Mouse (Mus musculus) liver, embryonic 14.5 days (tissue): ENCODE data around the gene Kctd10. TPM values are rescaled to one million over a fixed set of nuclear protein-coding genes. Genes with fewer than 3 reads are reported as not detected.

Experiments
- ATAC-seq: fragments of 200-750 bp; cut with Nextera tagmentation; 2 replicates; pipeline ENCODE4 v1.8.0; 2017; ENCODE audit warnings: moderate number of reproducible peaks, mild to moderate bottlenecking, moderate library complexity; ENCODE audit not compliant: insufficient read depth
- DNase-seq, 3 experiments: peaks; one replicate each; pipeline ENCODE4 v3.0.0-alpha.2; 2012 to 2013; ENCODE audit warnings: low read depth in 3 of 3, low spot score in 3 of 3
- H3K27ac ChIP-seq: fragments of 300-500 bp; sonication (generic); 2 replicates; pipeline ENCODE4 v1.5.1; 2014; ENCODE audit warnings: moderate library complexity, mild to moderate bottlenecking, control low read depth, inconsistent platforms
- H3K27me3 ChIP-seq: fragments of 300-500 bp; sonication (generic); 2 replicates; pipeline ENCODE4 v1.6.1; 2014; ENCODE audit warnings: mild to moderate bottlenecking, low read length, moderate library complexity; ENCODE audit not compliant: control insufficient read depth, insufficient read depth
- H3K36me3 ChIP-seq: fragments of 300-500 bp; sonication (generic); replicated peaks from 2 replicates; pipeline ENCODE4 v1.6.1; 2014; ENCODE audit warnings: low read depth; ENCODE audit not compliant: control insufficient read depth, insufficient read depth
- H3K4me1 ChIP-seq, 2 experiments: fragments of 200-500 bp in 1 of 2; fragments of 300-500 bp in 1 of 2; sonication (generic) in 1 of 2; replicated peaks; 2 replicates each; pipeline ENCODE4 v1.6.1; 2012 to 2014; ENCODE audit warnings: antibody characterized with exemption in 1 of 2, inconsistent platforms in 1 of 2, low read length in 1 of 2; ENCODE audit not compliant: control insufficient read depth in 2 of 2, insufficient read depth in 2 of 2
- H3K4me2 ChIP-seq: fragments of 300-500 bp; sonication (generic); 2 replicates; pipeline ENCODE4 v1.6.1; 2014; ENCODE audit warnings: low read depth, mild to moderate bottlenecking, control low read depth, moderate library complexity
- H3K4me3 ChIP-seq, 2 experiments: fragments of 200-500 bp in 1 of 2; fragments of 300-500 bp in 1 of 2; sonication (generic) in 1 of 2; 2 replicates each; pipeline ENCODE4 v1.5.1; 2012 to 2014; ENCODE audit warnings: low read depth in 2 of 2, low read length in 2 of 2, mild to moderate bottlenecking in 2 of 2, control low read depth in 1 of 2, inconsistent platforms in 1 of 2, moderate library complexity in 1 of 2; ENCODE audit not compliant: insufficient read depth in 1 of 2
- H3K9ac ChIP-seq: fragments of 300-500 bp; sonication (generic); replicated peaks from 2 replicates; pipeline ENCODE4 v1.6.1; 2014; ENCODE audit warnings: mild to moderate bottlenecking, control low read depth, moderate library complexity
- H3K9me3 ChIP-seq: fragments of 300-500 bp; sonication (generic); 2 replicates; pipeline ENCODE4 v1.6.1; 2016; ENCODE audit warnings: low read length, mixed read lengths; ENCODE audit not compliant: control insufficient read depth
- CTCF ChIP-seq: IDR thresholded peaks from 2 replicates; pipeline ENCODE4 v1.5.1; 2016; ENCODE audit warnings: antibody characterized with exemption, low read depth, control low read depth
- EP300 ChIP-seq: IDR thresholded peaks from 2 replicates; pipeline ENCODE4 v1.6.1; 2016; ENCODE audit warnings: antibody characterized with exemption, low read depth
- WGBS: fragments of 180-500 bp; shearing (Covaris S2); extraction: QIAGEN DNeasy Blood & Tissue Kit; methylation state at CpG from one replicate; pipeline ENCODE4 v1.1.7; 2014; ENCODE audit not compliant: insufficient replicate concordance; 5-methylcytosine and 5-hydroxymethylcytosine counted together
- polyA plus RNA-seq, 2 experiments: library from polyadenylated mRNA; depleted of rRNA in 1 of 2; stranded (reverse) in 1 of 2; unstranded in 1 of 2; fragments of >200 nt; fragmentation: Nextera tagmentation in 1 of 2; extraction: Ambion mirVana in 1 of 2; gene quantifications; 2 replicates each; pipeline versions ENCODE4 v1.2.1 to v1.2.3; 2012 to 2014

The Kctd10 gene
- polyA plus RNA-seq (2012; rRNA removed) (12.3 and 13.0 TPM in 2 replicates), polyA plus RNA-seq (2014; fragmentation: Nextera tagmentation; extraction: Ambion mirVana) (16.6 and 18.8 TPM in 2 replicates)

DNA sequence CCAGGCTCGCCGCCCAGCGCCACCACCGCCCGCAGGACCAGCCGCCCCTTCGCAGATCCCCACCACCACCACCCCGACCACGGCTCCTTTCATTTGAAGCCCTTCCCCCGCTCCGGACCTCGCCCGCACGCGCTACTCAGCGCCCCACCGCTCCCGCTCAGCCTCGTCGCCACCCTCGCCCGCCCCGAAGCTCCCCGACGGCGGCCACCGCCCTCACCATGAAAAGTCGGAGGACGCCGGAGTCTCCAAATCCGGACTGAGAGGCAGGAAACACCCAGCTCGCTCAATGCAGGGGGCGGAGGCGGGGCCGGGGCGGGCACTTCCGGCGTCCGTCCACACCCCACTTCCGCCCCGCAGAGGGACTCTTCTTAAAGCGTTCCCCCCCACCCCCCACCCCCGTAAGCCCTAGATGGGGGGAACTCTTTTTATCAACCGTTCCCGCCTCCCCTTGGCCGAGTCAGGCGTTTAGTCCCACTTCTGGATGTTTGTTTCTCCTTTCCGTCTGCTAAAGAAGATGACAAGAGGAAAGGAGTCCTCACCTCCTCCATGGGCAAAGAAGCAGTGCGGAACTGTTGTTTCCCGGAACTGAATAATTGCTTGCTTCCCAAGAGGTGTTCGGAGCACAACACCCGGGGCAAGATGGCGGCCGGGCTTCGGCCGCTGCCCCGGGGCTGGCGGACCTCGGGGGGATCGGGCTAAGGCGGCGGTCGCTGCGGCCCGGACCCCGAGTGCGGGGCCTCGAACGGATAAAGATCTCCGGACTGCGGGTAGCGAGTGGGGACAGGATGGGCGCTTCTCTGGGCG is at the start of gene Kctd10, which contains the start of gene Ube3b:
TSS of gene Kctd10 (minus strand) at position 300 of the 804 bp plus-strand sequence.
TSS of gene Ube3b (plus strand) at position 399 of the 804 bp plus-strand sequence.
- under 1% methylated on average over 73 of the region's 74 CpGs for WGBS

DNA sequence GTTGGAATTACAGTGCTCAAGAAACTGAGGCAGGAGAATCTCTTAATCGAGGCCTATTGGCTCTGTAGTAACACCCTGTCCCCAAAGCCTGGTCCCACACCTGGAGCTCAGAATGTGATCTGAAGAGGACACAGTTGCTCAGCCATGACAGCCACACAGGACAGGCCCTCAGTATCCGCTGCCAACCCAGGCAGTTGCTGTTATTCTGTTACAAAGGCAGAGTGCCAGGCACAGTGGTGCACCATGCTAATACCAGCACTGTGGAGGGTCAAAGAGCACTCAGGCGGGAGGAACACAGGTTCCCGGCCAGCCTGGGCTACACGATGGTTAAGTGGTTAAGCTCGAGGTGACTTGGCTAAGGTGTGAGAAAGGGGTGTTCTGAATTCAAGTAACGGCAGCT is 49.5 kb upstream of the Kctd10 start:
- Histone ChIP-seq H3K27me3 (no peaks in the 10 kb centered on the region), H3K36me3 (no peaks in the 10 kb centered on the region), H3K27ac (no peak overlapping the region), H3K4me1 (no peaks in the 10 kb centered on the region), H3K4me2 (no peak overlapping the region), H3K4me3 (no peak overlapping the region), H3K9me3 (no peaks in the 10 kb centered on the region), H3K9ac (no peak overlapping the region)
- 60% methylated on average over 7 of the region's 7 CpGs for WGBS
- TF ChIP-seq EP300 (no peak), CTCF (no peak)
- DNase-seq (no peak), ATAC-seq (no peak)

More for the DNA sequence above, at the start of gene Kctd10, which contains the start of gene Ube3b:
- Histone ChIP-seq H3K9ac (peak within 1 kb of the TSS; percentile 96), H3K4me3 (peak within 1 kb of the TSS; percentile 91 to 98), H3K4me1 (peaks cover 29 to 38% of the 10 kb centered on the region in 2 experiments), H3K36me3 (peaks cover 8% of the 10 kb centered on the region), H3K9me3 (no peaks in the 10 kb centered on the region), H3K27me3 (no peaks in the 10 kb centered on the region), H3K27ac (peak within 1 kb of the TSS; percentile 32), H3K4me2 (peak within 1 kb of the TSS; percentile 98)
- TF ChIP-seq EP300 (0 out of 2 replicates have a peak, but pooled peaks have one; percentile 5), CTCF (no peak)
- DNase-seq: peak; percentile 85 to 88 (median 87)
- peak; percentile 96 for ATAC-seq

DNA sequence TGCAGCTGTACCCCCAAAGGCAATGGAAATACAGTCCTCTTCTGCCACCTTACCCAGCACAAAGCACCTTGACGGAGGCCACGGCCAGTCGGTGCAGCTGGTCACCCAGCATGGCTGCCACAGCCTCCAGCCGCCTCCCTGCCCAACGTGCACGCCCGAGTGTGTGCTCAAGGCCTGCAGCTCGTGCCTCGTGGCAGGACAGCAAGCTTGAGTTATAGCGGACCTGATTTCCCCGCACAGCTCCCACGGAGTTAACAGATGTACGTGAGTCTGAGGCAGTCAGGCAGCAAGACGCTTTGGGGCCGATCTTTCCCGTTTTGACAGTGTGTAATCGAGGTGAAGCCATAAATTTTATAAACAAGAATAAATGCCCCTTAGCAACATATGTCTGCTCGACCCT is 48.3 kb upstream of the Kctd10 start:
- no peak for DNase-seq
- 69% methylated on average over 18 of the region's 18 CpGs for WGBS
- Histone ChIP-seq H3K9ac (no peak overlapping the region), H3K27ac (no peak overlapping the region), H3K4me1 (no peaks in the 10 kb centered on the region), H3K4me3 (no peak overlapping the region), H3K36me3 (no peaks in the 10 kb centered on the region), H3K9me3 (no peaks in the 10 kb centered on the region), H3K4me2 (no peak overlapping the region), H3K27me3 (no peaks in the 10 kb centered on the region)
- no peak for TF ChIP-seq EP300
- no peak for ATAC-seq

DNA sequence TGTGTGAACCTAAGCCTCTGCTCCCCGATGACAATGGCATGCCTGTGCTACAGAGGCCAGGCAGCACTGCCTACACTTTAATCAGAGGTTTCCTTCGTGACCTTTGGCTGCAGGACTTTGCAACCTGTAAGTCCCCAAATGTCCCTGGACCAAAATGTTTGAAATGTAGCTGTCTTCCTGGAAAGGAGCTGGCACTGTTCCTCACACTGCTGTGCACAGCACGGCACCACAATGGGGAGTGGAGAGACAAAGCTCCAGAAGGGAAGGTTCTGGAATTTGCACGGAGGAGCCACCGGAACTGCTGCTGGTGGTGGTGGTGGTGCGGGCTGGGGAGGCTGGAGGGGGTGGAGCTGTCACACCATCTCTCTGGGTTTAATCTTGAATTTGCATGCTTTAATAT is 46.4 kb upstream of the Kctd10 start:
- no peak overlapping the region for H3K4me3 ChIP-seq
- H3K9me3 ChIP-seq: no peaks in the 10 kb centered on the region
- H3K27ac ChIP-seq: no peak overlapping the region
- no peaks in the 10 kb centered on the region for H3K27me3 ChIP-seq
- no peak for ATAC-seq
- H3K36me3 ChIP-seq: no peaks in the 10 kb centered on the region
- no peak for TF ChIP-seq CTCF
- no peak for TF ChIP-seq EP300
- no peak for DNase-seq
- 63% methylated on average over 6 of the region's 6 CpGs for WGBS
- no peak overlapping the region for H3K9ac ChIP-seq
- H3K4me2 ChIP-seq: no peak overlapping the region
- H3K4me1 ChIP-seq: no peaks in the 10 kb centered on the region

DNA sequence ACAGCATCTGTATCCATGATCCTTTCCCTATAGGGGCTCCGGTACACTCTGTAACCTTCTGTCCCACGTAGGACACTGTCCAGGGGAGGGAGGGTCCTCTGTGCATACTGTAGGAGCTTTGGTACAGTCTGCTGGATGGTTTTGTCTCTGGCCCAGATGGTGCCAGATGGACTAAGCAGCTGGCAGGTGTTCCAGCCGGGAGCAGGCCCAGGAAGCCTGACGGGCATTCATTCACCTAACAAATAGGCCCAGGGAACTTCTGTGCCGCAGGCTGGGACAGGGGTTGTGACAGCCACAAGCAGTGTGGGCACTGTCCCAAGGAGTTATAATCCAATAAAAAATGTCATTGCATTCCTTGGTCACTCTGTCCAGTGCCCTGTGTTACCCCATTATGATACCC is 43.7 kb upstream of the Kctd10 start:
- no peaks in the 10 kb centered on the region for H3K4me1 ChIP-seq
- WGBS: 67% methylated on average over 5 of the region's 5 CpGs
- H3K27ac ChIP-seq: no peak overlapping the region
- DNase-seq (no peak), ATAC-seq (no peak)
- H3K4me2 ChIP-seq: no peak overlapping the region
- H3K27me3 ChIP-seq: no peaks in the 10 kb centered on the region
- H3K36me3 ChIP-seq: peaks cover 2% of the 10 kb centered on the region
- H3K9me3 ChIP-seq: no peaks in the 10 kb centered on the region
- no peak overlapping the region for H3K9ac ChIP-seq
- TF ChIP-seq CTCF (no peak), EP300 (no peak)
- H3K4me3 ChIP-seq: no peak overlapping the region
